Mouse (Mus musculus): ENCODE results near the gene Ttc6. TPM values are rescaled to one million over a fixed set of nuclear protein-coding genes. Genes with fewer than 3 reads are reported as not detected.

Ttc6 gene
- polyA plus RNA-seq, 1 experiment from 2014 or later: 0.09 TPM

DNA sequence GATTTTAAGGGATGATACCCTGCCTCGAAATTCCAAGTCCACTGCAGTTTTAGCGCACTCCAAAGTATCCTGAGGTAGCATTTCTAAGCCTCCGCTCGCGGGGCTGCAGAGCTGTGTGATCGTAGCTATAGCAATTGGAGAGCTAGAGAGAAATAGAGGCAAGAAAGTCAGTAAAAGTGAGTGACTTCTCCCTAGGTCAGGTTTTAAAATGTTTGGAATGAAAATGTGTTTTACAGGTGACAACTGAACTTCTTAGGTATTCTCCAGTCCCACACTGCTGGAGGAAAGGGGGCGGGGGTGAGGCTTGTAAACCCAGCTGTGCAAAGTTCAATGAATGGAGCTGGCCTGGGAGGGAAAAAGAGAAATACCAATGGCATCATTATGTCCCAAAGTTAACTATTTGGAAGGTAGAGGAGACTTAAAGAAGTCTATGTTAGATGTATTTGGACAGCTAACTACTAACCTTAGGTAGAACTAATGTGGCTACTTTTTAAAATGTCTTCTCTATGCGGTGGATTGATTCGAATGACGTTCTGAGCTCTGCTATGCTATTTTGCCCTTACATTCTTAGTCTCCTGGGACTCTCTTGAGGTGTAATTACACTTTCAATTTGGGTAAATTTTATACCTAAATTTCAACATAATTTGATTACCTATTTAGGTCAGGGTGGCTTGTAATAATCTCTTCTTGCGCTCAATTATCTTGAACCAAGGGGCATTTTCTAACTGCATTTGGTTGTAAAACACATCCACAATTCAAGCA is 26.8 kb upstream of the Ttc6 start:
- Histone ChIP-seq H3K4me3 (ENCODE audit: low read length) (no peak overlapping the region), H3K27ac (ENCODE audit: low read length) (no peak overlapping the region), H3K27me3 (ENCODE audit: control insufficient read depth, insufficient read depth, low read length) (peaks cover 73% of the 10 kb centered on the region), H3K9ac (ENCODE audit: low read length) (no peak overlapping the region), H3K9me3 (replicated peaks; ENCODE audit: control insufficient read depth, low read length) (no peaks in the 10 kb centered on the region), H3K36me3 (ENCODE audit: control insufficient read depth, insufficient read depth) (no peaks in the 10 kb centered on the region), H3K4me1 (ENCODE audit: control insufficient read depth, insufficient read depth, low read length) (peaks cover 6% of the 10 kb centered on the region; the same call in 1 of the 2 replicates), H3K4me2 (ENCODE audit: low read depth, low read length) (no peak overlapping the region)
- no peak for ATAC-seq (replicated peaks; ENCODE audit: extremely low read depth, insufficient read depth, low FRiP score)
- WGBS: 6% methylated on average over 11 of the region's 11 CpGs

DNA sequence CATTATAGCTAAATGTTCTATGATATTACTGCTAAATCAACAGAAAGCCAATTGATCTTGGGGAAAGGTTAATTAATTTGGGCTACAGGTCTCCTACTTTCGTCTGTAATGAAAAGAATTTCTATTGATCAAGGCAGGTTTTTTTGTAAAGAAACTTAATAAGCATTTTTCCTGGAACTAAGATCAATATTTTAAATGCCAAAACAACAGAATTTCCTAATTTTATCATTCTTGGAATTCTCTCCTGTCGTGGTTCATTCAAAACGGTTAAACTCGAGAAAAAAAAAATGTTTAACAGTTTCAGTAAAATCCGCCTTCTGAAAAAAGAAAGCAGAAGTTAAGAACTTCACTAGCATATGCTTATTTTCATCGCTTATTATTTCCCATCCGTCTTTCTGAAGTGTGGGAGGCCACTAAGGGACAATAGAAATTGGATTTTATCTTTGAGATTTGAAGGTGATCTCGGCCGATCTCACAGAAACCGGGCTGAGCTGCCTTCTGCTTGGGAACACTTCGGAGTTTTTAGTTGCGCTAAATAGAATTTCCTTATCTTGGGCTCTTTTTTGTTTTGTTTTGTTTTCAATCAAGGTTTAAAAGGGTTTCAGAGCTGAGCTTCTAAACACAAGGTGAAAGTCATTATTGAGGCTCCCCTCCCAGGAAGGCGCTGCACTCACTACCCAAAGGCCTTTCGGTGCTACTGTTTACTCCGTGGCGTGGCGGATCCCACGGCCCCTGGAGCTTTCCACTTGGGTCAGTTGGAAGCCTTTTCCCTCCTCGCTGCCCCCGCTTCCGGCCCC is 25.9 kb upstream of the Ttc6 start:
- no peak overlapping the region for H3K9ac ChIP-seq (ENCODE audit: low read length)

DNA sequence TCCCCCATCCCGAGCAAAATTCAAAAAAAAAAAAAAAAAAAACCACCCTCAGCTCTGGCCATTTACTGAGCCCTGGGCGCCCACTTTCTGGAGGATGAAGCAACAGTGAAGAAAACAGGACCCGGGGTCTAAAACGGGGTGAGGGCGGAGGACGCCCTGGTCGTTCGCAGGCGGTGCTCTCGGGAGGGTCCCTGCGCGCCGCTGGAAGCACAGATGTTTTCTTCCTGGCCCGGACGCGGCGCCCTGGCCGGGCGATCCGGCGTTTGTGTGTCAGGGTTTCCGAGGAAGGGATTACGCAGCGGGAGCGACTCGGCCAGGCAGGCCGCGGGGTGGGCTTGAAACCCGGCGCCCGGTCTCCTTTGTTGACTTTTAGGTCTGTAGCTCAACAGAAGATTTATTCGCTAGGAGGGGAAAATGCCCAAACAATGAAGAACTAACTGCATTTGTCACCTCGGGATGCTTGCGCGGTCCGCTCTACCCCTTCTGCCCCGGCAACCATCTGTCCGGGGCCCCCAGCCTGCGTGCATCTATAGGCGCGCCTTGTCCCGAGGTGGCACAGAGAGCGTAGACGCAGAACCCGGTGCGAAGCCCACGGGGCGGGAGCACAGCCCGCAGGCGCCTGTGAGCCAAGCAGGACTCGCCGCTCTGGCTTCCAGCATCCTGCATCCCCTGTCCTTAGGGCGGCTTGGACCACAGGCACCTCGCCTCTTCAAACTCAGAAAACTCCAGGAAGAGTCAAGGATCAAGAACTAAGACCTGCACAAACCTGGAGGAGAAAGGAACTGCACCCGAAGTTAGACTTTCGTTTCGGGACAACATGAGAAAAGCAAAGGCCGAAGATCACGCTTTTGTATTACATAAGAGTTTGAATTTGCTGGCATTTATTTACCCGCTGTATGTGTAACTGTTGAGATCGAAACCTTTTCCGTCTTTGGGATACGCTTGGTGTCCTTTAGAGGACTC is 25.0 kb upstream of the Ttc6 start:
- Histone ChIP-seq H3K36me3 (ENCODE audit: control insufficient read depth, insufficient read depth) (no peaks in the 10 kb centered on the region), H3K27me3 (ENCODE audit: control insufficient read depth, insufficient read depth, low read length) (peaks cover 73% of the 10 kb centered on the region), H3K4me2 (ENCODE audit: low read depth, low read length) (peak overlapping the region; percentile 54), H3K4me3 (ENCODE audit: low read length) (peak overlapping the region; percentile 33), H3K4me1 (ENCODE audit: control insufficient read depth, insufficient read depth, low read length) (peaks cover 6% of the 10 kb centered on the region; the same call in 1 of the 2 replicates), H3K9me3 (replicated peaks; ENCODE audit: control insufficient read depth, low read length) (no peaks in the 10 kb centered on the region), H3K9ac (ENCODE audit: low read length) (no peak overlapping the region), H3K27ac (ENCODE audit: low read length) (no peak overlapping the region)
- no peak for ATAC-seq (replicated peaks; ENCODE audit: extremely low read depth, insufficient read depth, low FRiP score)
- WGBS: 1% methylated on average over 63 of the region's 63 CpGs

More for the DNA sequence above, 25.9 kb upstream of the Ttc6 start:
- Histone ChIP-seq H3K4me1 (ENCODE audit: control insufficient read depth, insufficient read depth, low read length) (peaks cover 6% of the 10 kb centered on the region; the same call in 1 of the 2 replicates), H3K27me3 (ENCODE audit: control insufficient read depth, insufficient read depth, low read length) (peaks cover 73% of the 10 kb centered on the region), H3K4me3 (ENCODE audit: low read length) (peak overlapping the region; percentile 33), H3K27ac (ENCODE audit: low read length) (no peak overlapping the region), H3K4me2 (ENCODE audit: low read depth, low read length) (peak overlapping the region; percentile 54), H3K36me3 (ENCODE audit: control insufficient read depth, insufficient read depth) (no peaks in the 10 kb centered on the region), H3K9me3 (replicated peaks; ENCODE audit: control insufficient read depth, low read length) (no peaks in the 10 kb centered on the region)
- 2% methylated on average over 21 of the region's 21 CpGs for WGBS
- ATAC-seq (replicated peaks; ENCODE audit: extremely low read depth, insufficient read depth, low FRiP score): no peak

DNA sequence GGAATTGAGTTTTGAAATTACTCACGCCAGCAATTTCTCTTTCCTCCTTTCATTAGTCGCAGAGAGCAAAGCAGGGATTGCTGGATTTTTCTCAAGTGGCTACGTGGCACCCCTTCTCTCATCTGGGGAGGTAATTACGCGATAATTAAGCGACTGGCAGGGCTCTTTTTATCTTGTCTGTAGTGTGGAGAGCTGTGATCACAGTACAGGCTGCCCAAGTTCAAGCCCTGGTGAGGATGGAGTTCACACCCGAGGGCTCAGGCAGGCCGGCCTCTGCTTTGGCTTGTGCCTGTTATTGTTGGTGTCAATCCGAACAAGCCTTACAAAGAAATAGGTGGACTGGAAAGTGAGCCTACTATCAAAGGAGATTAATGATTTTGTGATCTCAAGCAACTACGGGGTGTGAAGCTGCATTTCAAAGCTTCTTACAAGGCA is 24.3 kb upstream of the Ttc6 start:
- no peaks in the 10 kb centered on the region for H3K9me3 ChIP-seq (replicated peaks; ENCODE audit: control insufficient read depth, low read length)
- peak overlapping the region; percentile 54 for H3K4me2 ChIP-seq (ENCODE audit: low read depth, low read length)
- H3K36me3 ChIP-seq (ENCODE audit: control insufficient read depth, insufficient read depth): no peaks in the 10 kb centered on the region
- no peak for ATAC-seq (replicated peaks; ENCODE audit: extremely low read depth, insufficient read depth, low FRiP score)
- no peak overlapping the region for H3K9ac ChIP-seq (ENCODE audit: low read length)
- WGBS: 2% methylated on average over 10 of the region's 10 CpGs
- H3K4me3 ChIP-seq (ENCODE audit: low read length): peak overlapping the region; percentile 33
- no peak overlapping the region for H3K27ac ChIP-seq (ENCODE audit: low read length)
- H3K27me3 ChIP-seq (ENCODE audit: control insufficient read depth, insufficient read depth, low read length): peaks cover 68% of the 10 kb centered on the region
- H3K4me1 ChIP-seq (ENCODE audit: control insufficient read depth, insufficient read depth, low read length): peaks cover 6% of the 10 kb centered on the region; the same call in 1 of the 2 replicates

DNA sequence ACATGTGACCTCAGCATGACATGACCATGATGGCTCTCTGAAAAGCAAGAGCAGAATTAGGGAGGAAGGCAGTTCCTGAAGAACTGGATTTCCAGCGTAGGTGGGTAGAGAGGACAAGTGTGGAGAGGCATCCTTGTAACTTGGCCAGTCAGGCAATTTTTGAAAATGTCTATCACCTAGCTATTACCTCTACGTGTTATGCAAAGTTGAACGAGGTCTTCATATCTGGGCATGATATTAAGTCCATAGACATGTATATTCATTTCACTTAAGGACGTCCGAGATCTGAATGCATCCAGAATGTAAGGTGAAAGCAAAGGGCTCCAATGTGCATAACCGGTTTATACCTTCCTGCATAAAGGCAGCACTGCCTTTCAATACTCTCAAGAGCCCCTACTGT is 22.8 kb upstream of the Ttc6 start:
- Histone ChIP-seq H3K9ac (ENCODE audit: low read length) (no peak overlapping the region), H3K4me2 (ENCODE audit: low read depth, low read length) (no peak overlapping the region), H3K36me3 (ENCODE audit: control insufficient read depth, insufficient read depth) (no peaks in the 10 kb centered on the region), H3K4me3 (ENCODE audit: low read length) (no peak overlapping the region), H3K9me3 (replicated peaks; ENCODE audit: control insufficient read depth, low read length) (no peaks in the 10 kb centered on the region), H3K27ac (ENCODE audit: low read length) (no peak overlapping the region), H3K4me1 (ENCODE audit: control insufficient read depth, insufficient read depth, low read length) (peaks cover 17% of the 10 kb centered on the region), H3K27me3 (ENCODE audit: control insufficient read depth, insufficient read depth, low read length) (peaks cover 63% of the 10 kb centered on the region)
- WGBS: 13% methylated on average over 6 of the region's 6 CpGs
- ATAC-seq (replicated peaks; ENCODE audit: extremely low read depth, insufficient read depth, low FRiP score): no peak

DNA sequence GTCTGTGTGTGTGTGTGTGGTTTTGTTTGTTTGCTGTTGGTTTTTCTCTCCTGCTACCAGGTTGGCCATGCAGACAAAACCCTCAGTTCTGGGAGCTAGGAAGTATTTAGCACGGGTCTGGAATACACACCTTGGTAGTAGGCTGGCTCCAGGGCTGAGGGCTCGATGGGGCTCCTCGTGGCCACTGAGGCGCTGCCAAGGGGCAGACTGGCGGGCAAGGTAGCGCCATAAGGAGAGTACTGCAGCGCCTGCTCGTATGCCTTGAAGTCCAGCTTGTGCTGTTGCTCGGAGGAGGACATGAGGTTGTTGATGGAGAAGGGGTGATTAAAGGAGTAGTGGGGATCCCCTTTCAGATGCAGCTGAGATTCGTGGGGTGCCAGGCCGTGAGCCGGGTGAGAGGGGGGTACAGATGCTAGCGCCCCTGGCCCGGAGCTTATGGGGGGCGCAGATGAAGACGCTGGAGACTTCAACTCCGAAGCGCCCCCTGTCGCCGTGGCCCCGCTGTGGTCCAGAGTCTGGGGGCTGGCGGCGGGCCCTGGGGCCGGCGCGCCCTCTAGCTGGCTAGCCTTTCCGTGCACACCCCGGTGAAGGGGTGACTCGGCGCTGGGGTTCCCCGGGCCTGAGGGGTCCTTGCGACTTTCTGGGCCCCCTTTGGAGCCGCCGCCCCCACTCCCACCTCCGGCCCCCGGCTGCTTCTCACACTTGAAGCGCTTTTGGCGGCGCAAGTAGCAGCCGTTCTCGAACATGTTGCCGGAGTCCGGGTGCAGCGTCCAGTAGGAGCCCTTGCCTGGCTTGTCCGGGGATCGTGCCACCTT is 21.8 kb upstream of the Ttc6 start:
- WGBS: 2% methylated on average over 46 of the region's 46 CpGs
- Histone ChIP-seq H3K36me3 (ENCODE audit: control insufficient read depth, insufficient read depth) (no peaks in the 10 kb centered on the region), H3K9ac (ENCODE audit: low read length) (no peak overlapping the region), H3K9me3 (replicated peaks; ENCODE audit: control insufficient read depth, low read length) (no peaks in the 10 kb centered on the region), H3K4me2 (ENCODE audit: low read depth, low read length) (peak overlapping the region; percentile 23; the same call in 1 of the 2 replicates), H3K4me3 (ENCODE audit: low read length) (peak overlapping the region; percentile 30), H3K27me3 (ENCODE audit: control insufficient read depth, insufficient read depth, low read length) (peaks cover 63% of the 10 kb centered on the region), H3K27ac (ENCODE audit: low read length) (no peak overlapping the region), H3K4me1 (ENCODE audit: control insufficient read depth, insufficient read depth, low read length) (peaks cover 21% of the 10 kb centered on the region)
- no peak for ATAC-seq (replicated peaks; ENCODE audit: extremely low read depth, insufficient read depth, low FRiP score)

DNA sequence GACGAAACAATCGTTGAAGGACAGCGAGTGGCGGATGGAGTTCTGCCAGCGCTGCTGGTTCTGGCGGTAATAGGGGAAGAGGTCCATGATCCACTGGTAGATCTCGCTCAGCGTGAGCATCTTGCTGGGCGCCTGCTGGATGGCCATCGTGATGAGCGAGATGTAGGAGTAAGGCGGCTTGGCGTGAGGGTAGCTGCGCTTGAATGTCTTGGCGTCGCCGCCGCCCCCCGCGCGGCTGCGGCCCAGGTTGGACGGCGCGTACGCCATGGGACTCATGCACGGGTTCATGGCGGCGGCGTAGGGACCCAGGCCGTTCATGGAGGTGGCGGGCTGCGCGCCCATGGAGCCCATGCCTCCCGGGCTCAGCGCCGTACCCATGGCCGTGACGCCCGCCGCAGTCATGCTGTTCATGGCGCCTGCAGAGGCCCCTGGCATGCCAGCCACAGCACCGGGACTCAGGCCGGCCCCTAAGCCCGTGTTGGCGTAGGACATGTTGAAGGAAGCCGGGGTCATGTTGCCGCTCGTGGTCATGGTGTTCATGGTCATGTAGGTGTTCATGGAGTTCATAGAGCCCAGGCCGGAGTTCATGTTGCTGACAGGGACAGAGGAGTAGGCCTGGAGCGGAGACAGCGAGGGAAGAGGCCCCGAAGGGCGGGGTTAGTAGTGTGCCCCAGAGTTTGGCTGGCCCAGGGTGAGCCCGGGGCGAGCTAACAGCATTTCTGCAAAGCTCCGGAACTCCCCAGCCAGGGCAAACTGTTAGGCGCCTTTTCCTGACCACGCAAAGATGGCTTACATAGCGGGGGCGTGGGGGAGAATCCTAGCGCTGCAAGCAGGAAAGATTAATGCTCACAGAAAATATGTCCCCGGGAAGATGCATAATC is 20.9 kb upstream of the Ttc6 start:
- 2% methylated on average over 63 of the region's 63 CpGs for WGBS
- no peaks in the 10 kb centered on the region for H3K9me3 ChIP-seq (replicated peaks; ENCODE audit: control insufficient read depth, low read length)
- no peaks in the 10 kb centered on the region for H3K36me3 ChIP-seq (ENCODE audit: control insufficient read depth, insufficient read depth)
- peak overlapping the region; percentile 30 for H3K4me3 ChIP-seq (ENCODE audit: low read length)
- no peak for ATAC-seq (replicated peaks; ENCODE audit: extremely low read depth, insufficient read depth, low FRiP score)
- H3K4me2 ChIP-seq (ENCODE audit: low read depth, low read length): peak overlapping the region; percentile 23; the same call in 1 of the 2 replicates
- H3K27me3 ChIP-seq (ENCODE audit: control insufficient read depth, insufficient read depth, low read length): peaks cover 65% of the 10 kb centered on the region
- peaks cover 21% of the 10 kb centered on the region for H3K4me1 ChIP-seq (ENCODE audit: control insufficient read depth, insufficient read depth, low read length)
- H3K9ac ChIP-seq (ENCODE audit: low read length): no peak overlapping the region
- H3K27ac ChIP-seq (ENCODE audit: low read length): no peak overlapping the region

Data from heart, embryonic 16.5 days (tissue).